Mouse (Mus musculus) heart, adult 2 months (tissue): Measurements from ENCODE around the gene Hic1.

Experiments used
- CTCF ChIP-seq: fragments of 200-600 bp; IDR thresholded peaks from 2 replicates; pipeline ENCODE4 v1.8.1; 2022; ENCODE audit warnings: antibody characterized with exemption, mild to moderate bottlenecking, moderate library complexity
- EP300 ChIP-seq: fragments of 200-500 bp; IDR thresholded peaks from 2 replicates; pipeline ENCODE4 v1.6.1; 2011; ENCODE audit warnings: low read depth, low read length, control low read depth; ENCODE audit not compliant: insufficient read depth
- POLR2A ChIP-seq: fragments of 200-500 bp; IDR thresholded peaks from 2 replicates; pipeline ENCODE4 v1.6.1; 2011; ENCODE audit warnings: mild to moderate bottlenecking, low read depth, low read length, control low read depth; ENCODE audit not compliant: insufficient read depth

- TF ChIP-seq CTCF (no peak), POLR2A (no peak), EP300 (no peak)
These were observed 25.0 kb upstream of the Hic1 start for GRCm38 (mm10) chr11:75194121-75194849.
